Mouse (Mus musculus) layer of hippocampus, adult 9-11 months (tissue): Measurements from ENCODE around the gene Snx27.
A peak's percentile ranks its signal among the peaks of the same experiment; 100 is the strongest.

Source experiments
- DNase-seq: peaks from one replicate; pipeline ENCODE4 v3.0.0; 2022

Gene Snx27

DNA sequence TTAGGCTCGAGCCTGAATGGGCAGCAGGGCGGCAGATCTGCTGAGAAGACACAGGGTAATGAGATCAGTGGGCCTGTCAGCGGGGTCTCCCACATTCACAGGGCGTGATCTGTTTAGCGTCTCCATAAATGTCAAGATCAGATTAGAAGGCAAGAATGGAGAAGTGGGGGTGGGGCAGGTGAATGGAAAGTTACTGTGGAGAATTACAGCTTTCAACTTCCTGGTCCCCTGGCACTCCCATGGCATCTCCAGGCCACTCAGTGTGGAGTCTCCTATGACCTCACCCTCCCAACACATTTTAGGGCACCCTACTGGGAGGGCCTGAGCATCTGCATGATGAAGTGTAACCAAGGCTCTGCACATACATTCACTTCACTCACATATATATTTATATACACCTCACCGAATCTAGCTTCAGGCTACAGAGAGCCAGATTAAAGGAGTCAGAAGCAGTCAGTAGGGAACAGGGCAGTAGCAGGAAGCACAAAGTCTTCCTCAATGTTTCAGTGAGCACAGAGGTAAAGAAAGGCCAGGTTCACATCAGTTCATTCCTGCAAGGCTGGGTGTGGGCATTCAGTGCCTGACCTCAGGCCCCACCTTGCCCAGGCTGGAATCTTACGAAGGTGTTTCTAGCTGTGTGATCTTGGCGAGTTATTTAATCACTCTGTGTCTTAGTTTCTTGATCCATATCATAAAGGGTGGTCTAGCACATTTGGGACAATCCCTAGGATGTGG, 106.0 kb downstream of the Snx27 start:
- DNase-seq: no peak

DNA sequence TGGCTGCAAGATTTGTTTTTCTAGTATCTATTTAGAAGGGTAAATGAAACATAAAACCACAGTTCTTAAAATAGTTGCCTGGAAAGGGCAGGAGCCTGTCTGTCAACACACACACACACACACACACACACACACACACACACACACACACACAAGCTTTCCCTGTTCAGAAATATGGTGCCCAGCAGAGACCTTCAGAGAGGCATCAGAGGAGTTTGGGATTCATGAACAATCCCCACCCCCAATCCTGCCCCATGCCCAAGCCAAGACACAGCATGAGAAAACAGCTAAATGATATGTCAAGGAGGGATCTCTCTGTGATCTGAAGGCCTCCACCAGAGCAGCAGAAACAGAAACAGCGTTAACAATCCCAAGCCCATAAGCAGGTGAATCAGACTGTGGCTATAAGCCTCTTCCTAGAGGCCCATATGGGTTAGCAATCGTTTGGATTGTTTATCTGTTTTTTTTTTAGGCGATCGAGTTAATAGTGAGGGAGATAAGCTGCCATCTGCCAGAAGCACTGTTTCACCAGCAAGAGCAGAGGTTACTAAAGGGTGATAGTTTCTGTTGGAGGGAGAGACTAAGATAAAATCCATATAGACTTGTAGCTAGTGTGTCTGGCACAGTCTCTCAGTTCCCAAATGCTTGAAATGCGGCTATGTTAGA, 108.8 kb downstream of the Snx27 start:
- no peak for DNase-seq

DNA sequence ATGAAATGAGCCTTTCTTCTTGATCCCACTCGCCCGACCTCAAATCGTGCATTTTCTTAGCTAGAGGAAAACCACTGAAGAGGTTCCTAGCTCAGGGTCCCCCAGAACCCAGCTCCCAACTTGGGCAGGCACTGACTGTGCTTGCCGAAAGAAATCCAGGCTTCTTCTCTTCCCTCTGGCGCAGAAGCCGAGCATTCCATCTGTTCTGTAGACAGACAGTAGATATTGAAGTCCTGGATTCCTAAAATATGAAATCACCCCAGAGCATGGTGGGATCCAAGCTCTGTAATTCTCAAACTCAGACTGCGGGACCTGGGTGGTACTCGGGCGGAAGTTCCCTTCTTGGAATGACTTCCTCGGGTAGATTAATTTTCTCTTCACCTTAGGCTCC, 109.4 kb downstream of the Snx27 start:
- no peak for DNase-seq

DNA sequence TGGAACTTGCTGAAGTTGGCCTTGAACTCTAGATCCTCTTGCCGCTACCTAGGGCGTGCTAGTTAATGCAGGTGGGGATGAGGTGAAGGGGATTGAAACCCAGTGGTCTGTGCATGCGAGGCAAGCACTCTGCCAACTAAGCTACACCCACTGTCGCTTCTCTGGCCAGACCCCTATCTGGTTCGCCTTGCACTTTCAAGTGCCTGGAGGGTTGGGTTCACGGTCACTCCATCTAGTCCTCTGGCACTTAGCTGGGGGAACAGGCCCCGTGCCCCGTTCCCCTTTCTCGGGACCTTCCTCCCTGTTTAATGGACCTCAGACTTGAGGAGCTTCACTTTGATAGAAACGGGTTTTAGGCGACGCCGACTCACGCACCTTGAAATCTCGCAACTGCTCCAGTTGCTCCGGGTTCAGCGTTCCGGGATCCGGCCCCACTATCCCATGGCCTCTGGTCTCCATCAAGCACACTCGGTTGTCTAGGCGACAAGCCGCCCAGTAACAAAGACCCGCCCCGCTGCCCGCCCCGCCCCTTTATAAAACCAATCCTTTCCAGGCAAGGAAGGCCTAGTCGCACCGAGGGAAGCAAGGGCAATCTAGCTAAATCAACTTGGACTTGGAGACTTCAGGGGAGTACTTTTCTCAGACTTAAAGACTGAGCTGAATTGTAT, 109.9 kb downstream of the Snx27 start:
- DNase-seq: no peak

DNA sequence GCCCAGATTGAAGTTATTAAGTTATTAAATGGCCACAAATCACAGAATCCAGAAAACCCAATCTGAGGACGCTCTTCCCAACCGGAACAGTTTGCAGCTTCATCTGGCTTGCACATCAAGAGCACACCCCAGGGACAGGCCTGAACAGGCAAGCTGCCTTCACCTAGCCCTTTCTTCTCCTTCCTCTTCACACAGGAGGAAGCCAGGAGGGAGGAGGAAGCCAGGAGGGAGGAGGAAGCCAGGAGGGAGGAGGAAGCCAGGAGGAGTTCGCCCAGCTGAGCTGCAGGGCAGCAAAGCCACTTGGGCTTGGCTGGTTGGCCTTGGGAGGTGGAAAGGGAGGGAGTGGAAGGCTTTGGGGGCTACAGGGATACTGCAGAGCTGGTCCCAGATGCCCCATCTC, 113.6 kb downstream of the Snx27 start:
- no peak for DNase-seq

DNA sequence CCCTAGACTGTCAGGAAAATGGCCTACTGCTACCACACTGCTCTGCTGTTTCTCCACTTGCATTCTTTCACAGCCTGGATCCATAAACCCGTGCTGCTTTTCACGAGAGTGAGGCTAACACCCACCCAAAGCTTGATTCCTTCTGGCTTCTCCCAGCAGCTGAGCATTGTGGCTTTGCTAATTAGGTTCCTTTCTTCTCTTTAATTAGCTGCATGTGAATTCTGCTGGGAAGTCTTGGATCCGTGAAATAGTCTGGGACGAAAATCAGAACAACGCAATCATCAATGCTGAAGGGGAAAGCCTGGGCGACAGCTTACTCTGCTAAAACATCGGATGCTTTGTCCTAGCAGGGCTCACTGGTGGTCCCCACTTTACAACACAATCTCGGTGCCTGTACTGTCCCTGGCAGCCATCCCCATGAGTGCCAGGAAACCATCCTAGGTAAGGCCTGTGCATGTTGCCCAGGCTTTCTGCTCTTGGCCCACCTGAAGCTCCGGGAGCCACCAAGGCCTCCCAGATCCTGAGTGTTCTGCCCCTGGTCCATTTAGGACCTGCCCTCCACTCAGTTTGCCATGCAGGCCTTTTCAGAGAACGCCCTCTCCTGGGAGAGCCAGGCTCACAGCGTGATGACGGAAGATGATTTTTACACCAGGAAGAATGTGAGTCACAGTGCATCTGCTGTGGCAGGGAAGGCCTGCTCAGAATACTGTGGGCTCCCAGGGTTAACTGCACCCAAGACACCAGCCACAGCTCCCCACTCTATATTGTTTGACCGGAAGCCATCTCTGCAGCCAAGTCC, 116.7 kb downstream of the Snx27 start:
- peak; percentile 85 for DNase-seq

DNA sequence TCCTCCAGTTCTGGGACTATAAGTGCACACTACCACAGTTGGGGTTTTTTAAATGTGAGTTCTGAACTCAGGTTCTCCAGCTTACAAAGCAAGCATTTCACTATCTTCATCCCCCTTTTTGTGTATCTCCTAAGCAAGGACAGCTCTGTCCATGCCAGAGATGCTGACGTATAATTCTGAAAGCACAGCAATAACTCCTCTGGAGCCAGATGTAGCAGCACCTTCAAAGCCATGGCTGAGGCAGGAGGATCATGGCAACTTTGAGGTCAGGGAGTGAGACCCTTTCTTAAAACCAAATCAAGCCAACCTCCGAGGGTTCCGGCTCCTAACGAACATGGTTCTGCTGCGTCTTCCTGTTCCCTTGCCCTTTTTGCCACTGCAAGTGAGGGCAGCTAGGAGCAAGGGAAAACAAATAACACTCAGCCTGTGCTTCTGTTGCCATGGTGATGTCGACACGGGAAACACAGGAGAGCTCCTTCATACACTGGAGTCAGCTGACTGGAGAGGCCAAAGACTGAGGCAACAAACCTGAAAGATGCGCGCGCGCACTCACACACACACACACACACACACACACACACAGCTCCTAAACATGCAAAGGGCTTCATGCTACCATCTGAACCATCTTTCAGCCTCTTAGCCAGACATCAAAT, 118.5 kb downstream of the Snx27 start:
- no peak for DNase-seq

DNA sequence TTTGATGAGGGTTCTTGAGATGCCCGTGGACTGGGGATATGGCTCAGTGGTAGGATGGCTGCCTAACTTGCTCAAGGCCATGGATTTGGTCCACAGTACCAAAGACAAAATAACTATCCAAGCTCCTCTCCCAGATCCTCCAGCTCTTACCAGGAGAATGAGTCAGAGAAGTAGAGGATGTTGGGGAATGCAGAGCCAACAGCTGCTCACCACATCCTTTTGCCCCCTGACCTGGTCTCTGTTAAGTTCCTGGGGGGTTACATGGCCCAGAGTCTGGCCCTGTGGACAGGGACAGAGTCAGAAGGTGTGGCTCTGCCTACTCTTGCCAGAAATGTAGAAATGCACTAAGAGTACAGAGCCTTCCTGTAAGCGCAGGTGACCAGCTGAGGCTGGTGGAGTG, 122.7 kb downstream of the Snx27 start:
- no peak for DNase-seq

DNA sequence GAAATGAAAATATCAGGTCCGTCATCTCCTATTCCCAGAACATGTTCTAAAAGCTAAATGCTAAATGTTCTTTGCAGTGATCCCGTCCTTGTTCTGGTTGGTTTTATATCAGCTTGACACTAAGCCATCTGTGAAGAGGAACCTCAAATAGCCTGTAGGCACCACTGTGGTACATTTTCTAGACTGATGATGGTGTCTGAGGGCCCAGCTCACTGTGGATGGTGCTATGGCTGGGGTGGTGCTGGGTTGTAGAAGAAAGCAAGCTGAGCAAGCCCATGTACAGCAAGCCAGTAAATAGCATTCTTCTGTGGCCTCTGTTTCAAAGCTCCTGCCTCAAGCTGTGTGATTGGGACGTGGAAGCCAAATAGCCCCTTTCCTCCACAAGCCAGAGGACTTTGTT, 125.5 kb downstream of the Snx27 start:
- no peak for DNase-seq

DNA sequence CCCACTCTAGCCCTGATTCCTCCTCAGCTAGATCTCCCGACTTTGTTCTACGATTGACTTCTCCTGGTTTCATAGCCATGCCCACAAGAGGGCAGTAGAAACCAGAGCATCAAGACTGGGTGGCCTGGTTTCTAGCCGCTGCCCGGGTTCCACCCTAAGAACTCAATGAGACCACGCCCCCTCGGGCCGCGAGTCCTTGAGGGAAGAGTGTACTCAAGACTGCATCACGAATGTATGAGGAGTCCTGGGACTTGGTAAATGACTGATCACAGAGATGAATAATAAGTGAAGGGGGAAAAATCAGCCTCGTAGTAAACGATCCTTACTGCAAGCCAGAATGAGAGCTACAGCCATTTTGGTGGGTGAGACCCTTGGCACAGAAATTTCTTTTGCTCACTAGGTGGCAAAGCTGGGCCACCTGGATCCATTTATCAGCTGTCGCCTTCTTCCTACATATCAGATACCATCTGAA, 126.0 kb downstream of the Snx27 start:
- DNase-seq: peak; percentile 84

DNA sequence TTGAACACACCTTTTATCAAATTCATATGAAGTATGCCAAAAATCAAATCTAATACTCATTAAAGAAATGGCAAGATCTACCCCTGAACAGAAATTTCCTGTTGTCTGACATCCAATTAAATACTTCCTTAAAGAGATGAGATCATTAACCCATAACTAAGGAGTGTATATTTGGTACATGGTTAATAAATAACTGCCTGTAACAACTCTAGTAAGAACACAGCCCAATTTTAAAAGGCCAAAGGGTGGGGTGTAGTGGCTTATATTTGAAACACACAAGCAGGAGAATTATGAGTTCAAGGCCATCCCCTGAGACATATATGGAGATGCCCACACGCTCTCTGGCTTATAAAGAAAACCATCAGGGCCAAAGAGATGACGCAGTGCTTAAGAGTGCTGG, 133.1 kb downstream of the Snx27 start:
- no peak for DNase-seq
